Mouse (Mus musculus): ENCODE measurements around the gene Rasip1. TPM values are rescaled to one million over a fixed set of nuclear protein-coding genes. Genes with fewer than 3 reads are reported as not detected.

Rasip1 gene
- polyA plus RNA-seq, 1 experiment from 2014 or later = 14.9 TPM

DNA sequence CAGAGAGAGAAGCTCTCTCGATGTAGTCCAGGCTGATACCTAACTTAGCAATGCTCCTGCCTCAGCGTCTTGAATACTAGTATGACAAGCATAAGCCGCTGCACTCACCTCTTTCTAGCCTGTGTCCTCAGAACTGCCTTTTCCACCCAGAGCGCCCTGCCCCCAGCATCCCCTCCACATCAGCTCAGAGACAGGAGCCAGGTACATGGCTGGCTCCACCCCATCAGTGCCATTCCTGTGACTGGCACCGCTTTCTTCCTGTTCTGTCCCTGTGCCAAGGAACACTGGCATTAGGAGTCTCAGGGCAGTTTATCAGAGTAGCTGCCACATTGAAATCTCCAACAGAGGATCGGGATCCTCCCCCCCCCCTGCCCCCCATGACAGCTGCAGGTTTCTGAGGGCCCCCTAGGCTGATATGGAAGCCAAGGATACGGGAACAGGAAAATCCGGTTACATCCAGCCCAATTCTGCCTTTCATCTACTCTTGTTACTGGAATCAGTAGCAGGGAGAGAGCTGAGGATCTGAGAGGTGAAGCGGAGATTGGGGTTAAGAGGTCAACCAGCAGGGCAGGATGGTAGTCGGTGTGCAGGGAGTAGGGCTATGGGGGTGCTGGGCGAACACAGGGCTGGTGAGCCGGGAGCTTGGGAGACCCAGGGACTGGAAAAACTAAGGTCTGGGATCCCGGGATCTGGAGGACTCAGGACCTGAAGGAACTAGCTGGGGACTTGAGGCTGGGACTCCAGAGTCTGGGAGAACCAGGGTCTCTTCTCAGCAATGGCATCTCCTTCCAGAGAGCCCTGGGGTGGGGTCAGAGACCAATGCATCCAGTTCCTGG lies 38.2 kb downstream of the Rasip1 start:
- WGBS = 60% methylated on average over 13 of the region's 13 CpGs
- no peaks in the 10 kb centered on the region for H3K9me3 ChIP-seq (ENCODE audit: control insufficient read depth, low read length)

DNA sequence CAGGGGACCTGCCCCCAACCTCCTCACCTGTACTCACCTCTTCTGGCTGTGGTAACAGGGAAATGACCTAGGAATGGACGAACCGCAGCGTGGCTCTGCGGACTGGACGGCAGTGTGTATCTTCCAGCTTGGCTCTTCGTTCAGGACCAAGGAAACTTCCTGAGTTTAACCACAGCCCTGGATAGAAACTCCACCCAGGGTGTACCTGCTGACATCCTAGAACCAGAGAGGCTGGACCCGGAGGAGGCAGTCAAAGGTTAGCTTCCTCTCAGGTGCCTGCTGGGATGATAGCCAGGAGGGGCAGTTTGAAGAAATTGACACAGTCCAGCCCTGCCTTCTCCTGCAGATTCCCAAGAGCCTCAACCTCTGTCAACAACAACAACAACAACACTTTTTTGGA lies 38.9 kb downstream of the Rasip1 start, which contains the start of gene Fut2:
TSS of gene Fut2 (minus strand) at position 234 of the 400 bp plus-strand sequence.
- H3K36me3 ChIP-seq (ENCODE audit: control insufficient read depth, insufficient read depth, low read length) = no peaks in the 10 kb centered on the region
- ATAC-seq (ENCODE audit: low FRiP score, low TSS enrichment) (no peak), DNase-seq (no peak)
- no peak within 1 kb of the TSS for H3K4me3 ChIP-seq (replicated peaks; ENCODE audit: low read depth, low read length)
- no peaks in the 10 kb centered on the region for H3K9me3 ChIP-seq (ENCODE audit: control insufficient read depth, low read length)
- WGBS = 86% methylated on average over 7 of the region's 7 CpGs
- H3K9ac ChIP-seq (replicated peaks; ENCODE audit: low read length) = no peak within 1 kb of the TSS
- H3K27me3 ChIP-seq (ENCODE audit: control insufficient read depth, insufficient read depth, low read length) = no peaks in the 10 kb centered on the region
- H3K27ac ChIP-seq (replicated peaks; ENCODE audit: low read depth, low read length) = no peak within 1 kb of the TSS
- no peaks in the 10 kb centered on the region for H3K4me1 ChIP-seq (ENCODE audit: control insufficient read depth, insufficient read depth, low read length)
- H3K4me2 ChIP-seq (ENCODE audit: low read length) = no peak within 1 kb of the TSS

More for the DNA sequence above, 38.2 kb downstream of the Rasip1 start:
- ATAC-seq (ENCODE audit: low FRiP score, low TSS enrichment) = no peak
- Histone ChIP-seq H3K4me1 (ENCODE audit: control insufficient read depth, insufficient read depth, low read length) (no peaks in the 10 kb centered on the region), H3K4me2 (ENCODE audit: low read length) (no peak overlapping the region), H3K36me3 (ENCODE audit: control insufficient read depth, insufficient read depth, low read length) (no peaks in the 10 kb centered on the region), H3K27me3 (ENCODE audit: control insufficient read depth, insufficient read depth, low read length) (no peaks in the 10 kb centered on the region), H3K27ac (replicated peaks; ENCODE audit: low read depth, low read length) (no peak overlapping the region), H3K4me3 (replicated peaks; ENCODE audit: low read depth, low read length) (no peak overlapping the region), H3K9ac (replicated peaks; ENCODE audit: low read length) (no peak overlapping the region)
- no peak for DNase-seq

DNA sequence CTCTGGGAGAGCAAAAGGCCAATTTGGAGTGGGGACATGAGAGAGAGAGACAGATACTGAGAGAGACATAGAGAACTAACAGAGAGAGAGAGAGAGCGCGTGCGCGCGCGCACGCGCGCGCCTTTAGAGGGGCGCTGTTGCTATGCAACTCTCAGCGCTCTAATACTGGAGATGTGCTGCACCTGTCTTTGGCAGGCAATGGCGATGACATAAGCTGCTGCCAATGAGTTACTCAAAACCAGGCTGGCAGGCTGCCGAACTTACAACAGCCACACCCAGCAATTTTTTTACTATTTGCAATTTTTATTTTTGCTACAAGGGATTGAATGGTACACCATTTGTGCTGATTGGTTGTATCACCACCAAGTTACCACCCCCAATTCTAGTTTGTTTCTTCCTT lies 40.5 kb downstream of the Rasip1 start:
- H3K4me1 ChIP-seq (ENCODE audit: control insufficient read depth, insufficient read depth, low read length) = no peaks in the 10 kb centered on the region
- H3K9me3 ChIP-seq (ENCODE audit: control insufficient read depth, low read length) = no peaks in the 10 kb centered on the region
- no peak overlapping the region for H3K9ac ChIP-seq (replicated peaks; ENCODE audit: low read length)
- DNase-seq (peak; percentile 42), ATAC-seq (ENCODE audit: low FRiP score, low TSS enrichment) (no peak)
- H3K4me3 ChIP-seq (replicated peaks; ENCODE audit: low read depth, low read length) = no peak overlapping the region
- WGBS = 67% methylated on average over 14 of the region's 14 CpGs
- H3K4me2 ChIP-seq (ENCODE audit: low read length) = no peak overlapping the region
- H3K27ac ChIP-seq (replicated peaks; ENCODE audit: low read depth, low read length) = no peak overlapping the region
- H3K36me3 ChIP-seq (ENCODE audit: control insufficient read depth, insufficient read depth, low read length) = no peaks in the 10 kb centered on the region
- no peaks in the 10 kb centered on the region for H3K27me3 ChIP-seq (ENCODE audit: control insufficient read depth, insufficient read depth, low read length)

DNA sequence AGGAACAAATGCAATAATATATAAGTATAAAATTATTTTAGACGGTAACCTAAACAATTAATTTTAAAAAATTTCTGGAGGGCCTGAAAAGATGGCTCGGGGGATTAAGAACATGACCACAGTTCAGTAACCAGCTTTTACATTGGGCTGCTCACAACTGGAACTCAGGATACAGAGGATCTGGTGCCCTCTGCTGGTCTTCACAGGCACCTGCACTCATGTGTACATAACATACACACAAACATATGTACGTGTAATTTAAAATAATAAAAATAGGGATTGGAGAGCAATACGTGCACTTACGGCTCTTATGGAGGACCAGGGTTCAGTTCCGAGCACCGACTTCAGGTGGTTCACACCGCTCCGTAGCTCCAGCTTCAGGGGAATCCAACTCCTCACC lies 41.6 kb downstream of the Rasip1 start:
- H3K36me3 ChIP-seq (ENCODE audit: control insufficient read depth, insufficient read depth, low read length) = no peaks in the 10 kb centered on the region
- no peaks in the 10 kb centered on the region for H3K4me1 ChIP-seq (ENCODE audit: control insufficient read depth, insufficient read depth, low read length)
- no peaks in the 10 kb centered on the region for H3K27me3 ChIP-seq (ENCODE audit: control insufficient read depth, insufficient read depth, low read length)
- H3K27ac ChIP-seq (replicated peaks; ENCODE audit: low read depth, low read length) = no peak overlapping the region
- ATAC-seq (ENCODE audit: low FRiP score, low TSS enrichment) (no peak), DNase-seq (no peak)
- no peaks in the 10 kb centered on the region for H3K9me3 ChIP-seq (ENCODE audit: control insufficient read depth, low read length)
- no peak overlapping the region for H3K9ac ChIP-seq (replicated peaks; ENCODE audit: low read length)
- H3K4me3 ChIP-seq (replicated peaks; ENCODE audit: low read depth, low read length) = no peak overlapping the region
- H3K4me2 ChIP-seq (ENCODE audit: low read length) = no peak overlapping the region
- WGBS = 95% methylated on average over 9 of the region's 9 CpGs

DNA sequence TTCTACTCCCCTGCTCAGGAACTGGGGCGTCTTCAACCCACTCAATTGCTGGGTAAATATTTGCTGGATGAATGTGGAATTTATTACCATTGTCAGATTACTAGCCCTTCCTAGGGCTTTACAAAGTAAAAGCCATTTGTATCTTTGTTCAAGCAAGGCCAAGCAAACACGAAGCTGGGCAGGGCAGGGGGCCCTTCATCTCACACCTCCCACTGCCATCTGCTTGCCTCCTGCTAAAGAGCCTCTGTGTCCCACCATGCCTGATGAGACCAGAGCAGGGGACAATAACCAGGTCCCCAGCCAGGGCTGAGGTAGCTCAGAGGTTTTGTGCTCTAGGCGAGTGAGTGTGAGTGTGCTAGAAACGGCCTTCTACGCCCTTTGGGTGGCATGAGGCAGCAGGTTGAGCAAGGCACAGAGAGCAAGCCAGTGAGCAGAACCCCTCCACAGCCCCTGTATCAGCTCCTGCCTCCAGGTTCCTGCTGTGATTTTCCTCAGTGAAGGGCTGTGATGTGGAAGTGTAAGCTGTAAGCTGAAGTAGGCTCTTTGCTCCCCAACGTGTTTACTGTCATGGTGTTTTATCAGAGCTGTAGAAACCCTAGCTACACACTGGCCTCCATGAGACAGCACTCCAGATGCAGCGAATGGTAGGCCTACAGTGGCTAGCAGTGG lies 50.5 kb downstream of the Rasip1 start:
- Histone ChIP-seq H3K9me3 (ENCODE audit: control insufficient read depth, low read length) (no peaks in the 10 kb centered on the region), H3K4me3 (replicated peaks; ENCODE audit: low read depth, low read length) (no peak overlapping the region)
- 79% methylated on average over 7 of the region's 7 CpGs for WGBS

DNA sequence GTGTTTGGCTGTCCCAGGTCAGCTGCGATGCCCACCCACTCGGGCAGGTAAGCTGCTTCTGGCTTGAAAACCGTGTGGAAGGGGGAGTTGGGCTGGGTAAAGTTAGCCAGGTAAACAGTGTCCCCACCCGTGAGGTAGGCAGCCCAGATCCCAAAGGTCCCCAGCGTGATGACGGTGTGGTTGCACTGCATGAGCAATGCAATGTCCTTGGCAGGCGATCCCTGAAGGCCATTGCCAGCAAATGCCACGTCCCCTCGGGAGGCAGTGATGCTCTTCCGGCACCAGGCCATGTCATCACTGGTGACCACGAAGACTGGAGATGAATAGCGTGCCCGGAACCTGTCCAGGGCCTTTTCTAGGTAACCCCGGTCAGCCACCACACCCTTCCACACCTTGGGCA lies 51.2 kb downstream of the Rasip1 start:
- no peaks in the 10 kb centered on the region for H3K36me3 ChIP-seq (ENCODE audit: control insufficient read depth, insufficient read depth, low read length)
- no peaks in the 10 kb centered on the region for H3K9me3 ChIP-seq (ENCODE audit: control insufficient read depth, low read length)
- H3K4me2 ChIP-seq (ENCODE audit: low read length) = no peak overlapping the region
- DNase-seq = no peak
- 94% methylated on average over 14 of the region's 14 CpGs for WGBS
- H3K27me3 ChIP-seq (ENCODE audit: control insufficient read depth, insufficient read depth, low read length) = no peaks in the 10 kb centered on the region
- no peak for ATAC-seq (ENCODE audit: low FRiP score, low TSS enrichment)
- no peak overlapping the region for H3K4me3 ChIP-seq (replicated peaks; ENCODE audit: low read depth, low read length)
- H3K4me1 ChIP-seq (ENCODE audit: control insufficient read depth, insufficient read depth, low read length) = no peaks in the 10 kb centered on the region
- no peak overlapping the region for H3K9ac ChIP-seq (replicated peaks; ENCODE audit: low read length)
- H3K27ac ChIP-seq (replicated peaks; ENCODE audit: low read depth, low read length) = no peak overlapping the region

More for the DNA sequence above, 50.5 kb downstream of the Rasip1 start:
- DNase-seq (no peak), ATAC-seq (ENCODE audit: low FRiP score, low TSS enrichment) (no peak)
- Histone ChIP-seq H3K27ac (replicated peaks; ENCODE audit: low read depth, low read length) (no peak overlapping the region), H3K36me3 (ENCODE audit: control insufficient read depth, insufficient read depth, low read length) (no peaks in the 10 kb centered on the region), H3K4me1 (ENCODE audit: control insufficient read depth, insufficient read depth, low read length) (no peaks in the 10 kb centered on the region), H3K27me3 (ENCODE audit: control insufficient read depth, insufficient read depth, low read length) (no peaks in the 10 kb centered on the region), H3K4me2 (ENCODE audit: low read length) (no peak overlapping the region), H3K9ac (replicated peaks; ENCODE audit: low read length) (no peak overlapping the region)

DNA sequence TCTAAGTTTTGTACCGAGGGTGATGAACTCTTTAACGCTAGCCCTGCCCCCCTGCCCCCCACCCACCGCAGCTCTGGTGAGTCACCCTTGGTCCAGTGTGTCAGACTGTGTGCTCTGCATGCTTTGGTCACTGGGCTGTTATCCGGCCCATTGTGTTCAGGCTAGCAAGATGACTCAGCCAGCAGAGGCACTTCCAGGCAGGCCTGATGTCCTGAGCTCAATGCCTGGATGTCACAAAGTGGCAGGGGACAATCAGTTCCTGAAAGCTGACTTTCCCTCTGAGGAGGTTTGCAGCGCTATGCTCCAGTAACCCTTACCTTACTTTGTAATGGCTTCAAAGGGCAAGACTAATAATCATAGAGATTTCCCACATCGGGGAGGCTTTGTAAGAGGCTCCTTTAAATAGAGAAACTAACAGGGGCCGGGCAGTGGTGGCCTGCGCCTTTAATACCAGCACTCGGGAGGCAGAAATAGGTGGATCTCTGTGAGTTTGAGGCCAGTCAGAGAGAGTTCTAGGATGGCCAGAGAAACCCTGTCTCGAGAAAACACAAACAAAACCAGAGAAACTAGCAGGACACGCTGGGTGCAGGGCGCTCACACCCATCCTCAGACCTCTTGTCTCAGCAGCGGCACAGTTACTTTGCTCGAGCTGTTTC lies 52.8 kb downstream of the Rasip1 start:
- WGBS = 47% methylated on average over 14 of the region's 14 CpGs
- H3K9me3 ChIP-seq (ENCODE audit: control insufficient read depth, low read length) = no peaks in the 10 kb centered on the region
- DNase-seq (no peak), ATAC-seq (ENCODE audit: low FRiP score, low TSS enrichment) (no peak)
- no peaks in the 10 kb centered on the region for H3K27me3 ChIP-seq (ENCODE audit: control insufficient read depth, insufficient read depth, low read length)
- no peaks in the 10 kb centered on the region for H3K4me1 ChIP-seq (ENCODE audit: control insufficient read depth, insufficient read depth, low read length)
- no peak overlapping the region for H3K4me2 ChIP-seq (ENCODE audit: low read length)
- H3K36me3 ChIP-seq (ENCODE audit: control insufficient read depth, insufficient read depth, low read length) = no peaks in the 10 kb centered on the region
- H3K9ac ChIP-seq (replicated peaks; ENCODE audit: low read length) = no peak overlapping the region
- H3K27ac ChIP-seq (replicated peaks; ENCODE audit: low read depth, low read length) = no peak overlapping the region
- no peak overlapping the region for H3K4me3 ChIP-seq (replicated peaks; ENCODE audit: low read depth, low read length)

DNA sequence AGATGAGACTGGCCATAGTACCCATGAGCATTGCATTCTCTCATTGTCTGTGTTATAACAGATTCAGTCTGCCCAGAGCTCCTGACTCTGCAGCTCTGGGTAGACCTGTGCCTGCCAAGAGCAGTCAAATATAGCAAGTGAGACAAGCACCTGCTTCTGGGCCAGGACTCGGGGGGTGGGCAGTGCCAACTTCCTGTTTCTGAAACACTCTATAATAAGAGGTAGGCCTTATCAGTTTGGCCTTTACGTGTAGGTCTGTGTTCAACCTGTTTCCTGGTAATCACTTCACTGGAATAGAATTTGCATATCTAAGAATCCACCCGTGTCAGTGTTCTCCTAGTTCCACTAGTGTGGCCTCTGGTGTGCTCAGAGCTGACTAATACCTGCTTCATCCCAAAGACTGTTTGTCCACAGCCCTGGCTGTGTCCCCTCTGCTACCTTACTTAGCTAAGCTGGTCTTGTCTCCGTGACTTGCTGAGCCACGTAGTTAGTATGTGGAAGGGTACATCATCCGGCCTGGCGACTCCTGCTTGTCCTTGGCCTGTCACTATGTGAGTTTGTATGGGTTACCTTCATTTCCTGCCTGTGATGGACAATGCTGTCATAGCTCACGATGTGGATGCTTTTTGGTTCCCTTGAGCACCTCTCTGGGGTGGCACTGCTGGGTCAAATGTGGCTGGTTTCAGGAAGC lies 53.9 kb downstream of the Rasip1 start:
- WGBS = 89% methylated on average over 8 of the region's 8 CpGs
- Histone ChIP-seq H3K27me3 (ENCODE audit: control insufficient read depth, insufficient read depth, low read length) (no peaks in the 10 kb centered on the region), H3K36me3 (ENCODE audit: control insufficient read depth, insufficient read depth, low read length) (no peaks in the 10 kb centered on the region), H3K4me3 (replicated peaks; ENCODE audit: low read depth, low read length) (no peak overlapping the region), H3K27ac (replicated peaks; ENCODE audit: low read depth, low read length) (no peak overlapping the region), H3K9ac (replicated peaks; ENCODE audit: low read length) (no peak overlapping the region), H3K9me3 (ENCODE audit: control insufficient read depth, low read length) (no peaks in the 10 kb centered on the region), H3K4me1 (ENCODE audit: control insufficient read depth, insufficient read depth, low read length) (no peaks in the 10 kb centered on the region), H3K4me2 (ENCODE audit: low read length) (no peak overlapping the region)
- no peak for ATAC-seq (ENCODE audit: low FRiP score, low TSS enrichment)
- DNase-seq = no peak

All from midbrain, embryonic 14.5 days (tissue).